Mouse (Mus musculus): ENCODE results near the gene Asic2. TPM values are rescaled to one million over a fixed set of nuclear protein-coding genes. Genes with fewer than 3 reads are reported as not detected.

Asic2 gene
- polyA plus RNA-seq, 1 experiment from 2014 or later, result 0.65 TPM

DNA sequence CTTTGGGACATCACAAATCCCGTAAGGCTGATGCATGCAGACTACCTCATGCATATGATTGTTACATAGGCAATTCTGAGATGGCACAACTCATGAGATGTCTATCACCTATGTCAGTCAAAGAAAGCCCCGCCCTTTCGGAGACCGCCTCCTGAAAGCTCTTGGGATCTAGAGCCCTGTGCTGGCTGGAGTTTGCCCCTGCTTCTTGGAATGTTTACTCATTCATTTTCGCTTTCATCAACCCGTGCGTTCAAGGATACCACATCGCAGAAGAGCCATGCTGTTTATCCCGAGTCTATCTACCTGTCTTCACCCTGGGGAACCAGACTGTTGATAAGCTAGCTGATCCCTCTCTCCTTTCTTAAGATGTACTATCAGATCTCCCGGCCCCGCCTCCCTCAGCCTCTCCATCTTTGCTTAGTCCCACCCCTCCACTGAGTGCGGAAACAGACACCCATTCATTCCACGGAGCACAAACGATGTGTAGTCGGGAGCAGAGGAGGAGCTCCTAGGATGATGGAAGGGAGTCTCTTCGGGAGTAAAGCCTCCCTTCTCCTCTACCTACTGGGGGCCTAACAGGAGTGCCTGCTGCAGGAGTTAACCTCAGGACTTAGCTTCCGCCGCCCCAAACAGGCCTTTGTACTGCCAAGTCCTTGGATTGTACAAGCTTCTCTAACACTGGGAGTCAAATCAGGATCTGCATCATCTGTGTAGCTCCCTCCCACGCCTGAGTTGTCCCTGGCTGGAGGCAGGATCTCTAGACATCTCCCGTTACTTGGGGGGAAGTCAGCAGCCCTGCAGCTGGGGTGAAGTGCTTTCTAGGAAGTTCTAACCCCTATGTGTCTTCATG, 356.1 kb downstream of the Asic2 start:
- DNase-seq (ENCODE audit: low spot score) (peak; percentile 50), ATAC-seq (ENCODE audit: low read depth) (peak; percentile 59)
- WGBS, result 11% methylated on average over 20 of the region's 20 CpGs
- Histone ChIP-seq H3K27me3 (replicated peaks; ENCODE audit: control insufficient read depth, insufficient read depth, low read length) (peaks cover 5% of the 10 kb centered on the region; the same call in 1 of the 2 replicates), H3K9ac (ENCODE audit: low read depth, low read length) (peak overlapping the region; percentile 20; the same call in 1 of the 2 replicates), H3K4me2 (ENCODE audit: low read depth, low read length) (peak overlapping the region; percentile 56), H3K4me1 (ENCODE audit: control insufficient read depth, insufficient read depth, low read length) (no peaks in the 10 kb centered on the region; the same call in 1 of the 2 replicates), H3K9me3 (ENCODE audit: control insufficient read depth, low read length) (no peaks in the 10 kb centered on the region), H3K27ac (replicated peaks; ENCODE audit: low read depth, low read length) (no peak overlapping the region), H3K36me3 (ENCODE audit: control insufficient read depth, insufficient read depth, low read length) (no peaks in the 10 kb centered on the region), H3K4me3 (ENCODE audit: low read depth, low read length) (peak overlapping the region; percentile 27)

DNA sequence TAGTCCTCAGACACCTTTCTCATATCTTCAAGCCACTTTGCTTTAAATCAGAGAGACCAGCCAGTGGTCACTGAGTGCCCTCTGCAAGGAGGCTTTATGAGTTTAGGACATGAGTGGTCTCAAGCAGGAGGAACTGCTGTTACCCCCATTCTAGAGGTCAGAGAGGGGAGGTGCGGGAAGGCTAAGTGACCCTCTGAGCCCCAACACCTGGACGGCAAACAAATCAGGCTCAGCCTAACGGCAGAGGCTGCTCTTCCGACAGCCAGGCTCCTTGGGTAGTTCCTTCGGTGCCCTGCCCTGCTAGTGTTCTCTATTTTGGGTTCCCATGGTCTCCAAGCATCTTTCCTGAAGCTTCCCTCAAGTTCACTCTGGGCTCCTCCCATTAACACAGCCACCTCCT, 357.8 kb downstream of the Asic2 start:
- Histone ChIP-seq H3K27ac (replicated peaks; ENCODE audit: low read depth, low read length) (no peak overlapping the region), H3K4me1 (ENCODE audit: control insufficient read depth, insufficient read depth, low read length) (no peaks in the 10 kb centered on the region; the same call in 1 of the 2 replicates), H3K4me2 (ENCODE audit: low read depth, low read length) (no peak overlapping the region), H3K36me3 (ENCODE audit: control insufficient read depth, insufficient read depth, low read length) (no peaks in the 10 kb centered on the region), H3K4me3 (ENCODE audit: low read depth, low read length) (no peak overlapping the region), H3K27me3 (replicated peaks; ENCODE audit: control insufficient read depth, insufficient read depth, low read length) (peaks cover 5% of the 10 kb centered on the region; the same call in 1 of the 2 replicates), H3K9ac (ENCODE audit: low read depth, low read length) (no peak overlapping the region), H3K9me3 (ENCODE audit: control insufficient read depth, low read length) (no peaks in the 10 kb centered on the region)
- no peak for DNase-seq (ENCODE audit: low spot score)
- no peak for ATAC-seq (ENCODE audit: low read depth)
- WGBS, result 64% methylated on average over 4 of the region's 5 CpGs

DNA sequence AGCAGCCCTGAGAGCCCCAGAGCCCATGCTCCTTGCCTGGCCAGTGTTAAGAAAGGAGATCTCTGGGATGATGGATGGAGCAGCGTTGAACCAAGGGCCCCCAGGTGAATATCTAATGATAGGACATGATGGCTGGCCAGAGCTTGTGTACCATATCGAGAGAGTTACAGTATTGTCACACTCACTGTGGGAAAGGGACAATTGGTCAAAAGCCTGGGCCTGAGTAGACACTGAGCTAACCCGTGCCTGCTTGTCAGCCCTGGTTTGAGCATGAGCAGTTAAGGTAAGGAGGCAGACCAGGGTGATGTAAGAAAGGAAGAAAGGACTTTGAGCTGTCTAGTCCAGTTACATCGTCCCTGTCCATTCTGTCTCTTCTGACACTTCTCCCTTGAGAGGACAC, 365.3 kb downstream of the Asic2 start:
- no peak for DNase-seq (ENCODE audit: low spot score)

DNA sequence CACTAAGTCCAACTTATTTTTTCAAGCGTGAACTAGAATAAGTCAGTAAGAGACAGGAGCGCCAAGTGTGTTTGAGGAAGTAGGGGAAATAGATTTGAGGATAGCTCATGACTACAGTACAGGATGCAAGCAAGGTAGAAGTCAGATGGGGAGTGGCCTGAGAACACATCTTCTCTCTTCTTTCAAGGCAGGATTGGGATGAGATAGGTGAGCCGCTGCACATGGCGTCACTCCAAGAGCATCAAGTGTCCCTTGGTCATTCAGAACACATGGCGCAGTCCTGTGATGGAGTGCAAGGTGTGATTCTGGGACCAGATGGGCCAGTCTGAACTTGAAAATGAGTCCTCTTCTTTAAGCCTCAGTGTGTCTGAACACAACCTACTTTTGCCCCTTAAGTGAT, 366.5 kb downstream of the Asic2 start:
- no peaks in the 10 kb centered on the region for H3K36me3 ChIP-seq (ENCODE audit: control insufficient read depth, insufficient read depth, low read length)
- DNase-seq (ENCODE audit: low spot score), result no peak
- no peak overlapping the region for H3K4me2 ChIP-seq (ENCODE audit: low read depth, low read length)
- 90% methylated on average over 5 of the region's 5 CpGs for WGBS
- H3K27ac ChIP-seq (replicated peaks; ENCODE audit: low read depth, low read length), result no peak overlapping the region
- H3K4me1 ChIP-seq (ENCODE audit: control insufficient read depth, insufficient read depth, low read length), result no peaks in the 10 kb centered on the region
- ATAC-seq (ENCODE audit: low read depth), result no peak
- H3K9ac ChIP-seq (ENCODE audit: low read depth, low read length), result no peak overlapping the region
- H3K9me3 ChIP-seq (ENCODE audit: control insufficient read depth, low read length), result no peaks in the 10 kb centered on the region
- H3K27me3 ChIP-seq (replicated peaks; ENCODE audit: control insufficient read depth, insufficient read depth, low read length), result no peaks in the 10 kb centered on the region
- no peak overlapping the region for H3K4me3 ChIP-seq (ENCODE audit: low read depth, low read length)

More for the DNA sequence above, 365.3 kb downstream of the Asic2 start:
- H3K9ac ChIP-seq (ENCODE audit: low read depth, low read length), result no peak overlapping the region
- WGBS, result 68% methylated on average over 4 of the region's 4 CpGs
- H3K4me1 ChIP-seq (ENCODE audit: control insufficient read depth, insufficient read depth, low read length), result no peaks in the 10 kb centered on the region
- no peaks in the 10 kb centered on the region for H3K36me3 ChIP-seq (ENCODE audit: control insufficient read depth, insufficient read depth, low read length)
- H3K4me2 ChIP-seq (ENCODE audit: low read depth, low read length), result no peak overlapping the region
- no peaks in the 10 kb centered on the region for H3K27me3 ChIP-seq (replicated peaks; ENCODE audit: control insufficient read depth, insufficient read depth, low read length)
- no peak for ATAC-seq (ENCODE audit: low read depth)
- no peaks in the 10 kb centered on the region for H3K9me3 ChIP-seq (ENCODE audit: control insufficient read depth, low read length)
- H3K27ac ChIP-seq (replicated peaks; ENCODE audit: low read depth, low read length), result no peak overlapping the region
- H3K4me3 ChIP-seq (ENCODE audit: low read depth, low read length), result no peak overlapping the region

DNA sequence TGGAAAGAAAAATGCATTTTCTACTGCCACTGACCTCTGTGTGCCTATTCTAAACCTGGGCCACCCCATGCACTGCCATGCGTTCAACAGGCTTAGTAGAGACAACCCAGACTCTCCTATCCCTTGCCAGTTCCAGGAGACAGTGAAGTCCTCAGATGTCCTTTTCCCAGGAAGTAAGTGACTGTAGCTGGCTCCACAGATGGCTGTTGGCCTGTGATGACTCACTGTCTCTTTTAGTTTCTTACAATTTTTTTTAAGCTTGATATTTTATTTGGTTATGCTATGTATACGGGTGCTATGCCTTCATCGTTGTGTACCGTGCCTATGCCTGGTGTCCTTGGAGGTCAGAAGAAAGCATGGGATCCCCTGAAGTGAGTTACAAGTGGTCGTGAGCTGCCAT, 370.7 kb downstream of the Asic2 start:
- no peak for ATAC-seq (ENCODE audit: low read depth)

DNA sequence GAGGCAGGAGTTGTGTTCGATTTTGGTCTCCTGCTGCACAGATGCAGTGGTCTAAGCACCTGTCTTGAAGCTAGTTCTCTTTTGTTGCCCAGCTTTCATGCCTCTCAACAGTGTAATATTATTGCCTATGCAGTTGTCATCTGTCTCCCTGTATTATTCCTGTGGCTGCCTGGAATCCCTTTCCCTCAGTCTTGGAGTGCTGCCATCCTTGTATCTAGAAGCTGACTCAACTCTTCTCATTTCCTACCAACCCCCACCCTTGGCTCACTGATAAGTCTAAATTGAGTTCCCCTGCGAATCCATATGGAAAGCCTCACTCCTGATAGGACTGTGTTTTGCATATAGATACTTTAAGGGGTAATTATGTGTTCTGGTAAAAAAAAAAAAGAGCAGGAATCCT, 373.0 kb downstream of the Asic2 start:
- Histone ChIP-seq H3K27me3 (replicated peaks; ENCODE audit: control insufficient read depth, insufficient read depth, low read length) (no peaks in the 10 kb centered on the region), H3K9me3 (ENCODE audit: control insufficient read depth, low read length) (no peaks in the 10 kb centered on the region), H3K4me2 (ENCODE audit: low read depth, low read length) (no peak overlapping the region), H3K36me3 (ENCODE audit: control insufficient read depth, insufficient read depth, low read length) (no peaks in the 10 kb centered on the region), H3K4me1 (ENCODE audit: control insufficient read depth, insufficient read depth, low read length) (no peaks in the 10 kb centered on the region), H3K9ac (ENCODE audit: low read depth, low read length) (no peak overlapping the region), H3K4me3 (ENCODE audit: low read depth, low read length) (no peak overlapping the region), H3K27ac (replicated peaks; ENCODE audit: low read depth, low read length) (no peak overlapping the region)
- ATAC-seq (ENCODE audit: low read depth), result no peak
- WGBS, result 57% methylated on average over 2 of the region's 2 CpGs
- DNase-seq (ENCODE audit: low spot score), result peak; percentile 74

More for the DNA sequence above, 370.7 kb downstream of the Asic2 start:
- H3K9ac ChIP-seq (ENCODE audit: low read depth, low read length), result no peak overlapping the region
- no peaks in the 10 kb centered on the region for H3K36me3 ChIP-seq (ENCODE audit: control insufficient read depth, insufficient read depth, low read length)
- DNase-seq (ENCODE audit: low spot score), result no peak
- H3K27ac ChIP-seq (replicated peaks; ENCODE audit: low read depth, low read length), result no peak overlapping the region
- WGBS, result 83% methylated on average over 5 of the region's 5 CpGs
- no peaks in the 10 kb centered on the region for H3K4me1 ChIP-seq (ENCODE audit: control insufficient read depth, insufficient read depth, low read length)
- no peak overlapping the region for H3K4me2 ChIP-seq (ENCODE audit: low read depth, low read length)
- no peaks in the 10 kb centered on the region for H3K27me3 ChIP-seq (replicated peaks; ENCODE audit: control insufficient read depth, insufficient read depth, low read length)
- no peak overlapping the region for H3K4me3 ChIP-seq (ENCODE audit: low read depth, low read length)
- H3K9me3 ChIP-seq (ENCODE audit: control insufficient read depth, low read length), result no peaks in the 10 kb centered on the region

DNA sequence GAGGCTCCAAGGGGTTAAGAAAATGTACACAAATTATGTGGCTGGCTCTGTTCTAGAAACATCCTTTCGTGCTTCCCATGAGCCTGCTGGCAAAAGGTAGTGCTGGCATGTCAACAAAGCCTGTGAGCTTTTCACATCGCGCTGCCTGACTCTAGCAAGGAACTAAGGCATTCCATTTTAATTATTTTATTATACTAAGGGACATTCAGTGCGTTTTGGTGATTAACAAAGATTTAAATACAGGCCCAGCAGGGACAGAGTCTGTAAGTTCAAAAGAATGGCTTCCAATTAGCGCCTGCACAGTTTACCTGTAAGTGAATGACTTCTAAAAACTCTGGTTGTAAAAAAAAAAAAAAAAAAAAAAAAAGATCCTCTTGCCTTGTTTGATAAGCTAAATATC, 375.5 kb downstream of the Asic2 start:
- WGBS, result 52% methylated on average over 5 of the region's 5 CpGs
- H3K9ac ChIP-seq (ENCODE audit: low read depth, low read length), result no peak overlapping the region

DNA sequence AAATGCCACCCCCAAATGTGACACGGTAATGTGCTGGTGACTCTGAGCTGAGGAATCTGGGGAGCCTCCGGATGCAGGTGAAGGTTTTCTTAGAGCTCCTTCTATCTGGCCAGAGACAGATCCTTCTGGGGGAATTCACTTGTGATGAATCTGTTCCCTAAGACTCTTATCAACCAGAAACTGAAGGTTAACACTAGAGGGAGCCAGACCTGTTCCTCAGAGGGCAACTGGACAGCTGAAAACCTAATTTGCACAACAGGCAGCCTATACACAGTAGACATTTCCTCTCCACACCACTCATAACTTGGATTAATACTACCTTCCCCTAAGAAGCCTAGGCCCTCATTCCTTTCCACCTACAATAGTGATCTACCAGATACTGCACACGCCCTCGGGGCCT, 377.3 kb downstream of the Asic2 start:
- Histone ChIP-seq H3K4me2 (ENCODE audit: low read depth, low read length) (no peak overlapping the region), H3K27ac (replicated peaks; ENCODE audit: low read depth, low read length) (no peak overlapping the region), H3K27me3 (replicated peaks; ENCODE audit: control insufficient read depth, insufficient read depth, low read length) (no peaks in the 10 kb centered on the region), H3K4me1 (ENCODE audit: control insufficient read depth, insufficient read depth, low read length) (no peaks in the 10 kb centered on the region), H3K9ac (ENCODE audit: low read depth, low read length) (no peak overlapping the region), H3K9me3 (ENCODE audit: control insufficient read depth, low read length) (no peaks in the 10 kb centered on the region), H3K36me3 (ENCODE audit: control insufficient read depth, insufficient read depth, low read length) (no peaks in the 10 kb centered on the region), H3K4me3 (ENCODE audit: low read depth, low read length) (no peak overlapping the region)
- no peak for ATAC-seq (ENCODE audit: low read depth)
- no peak for DNase-seq (ENCODE audit: low spot score)
- 84% methylated on average over 4 of the region's 4 CpGs for WGBS

More for the DNA sequence above, 375.5 kb downstream of the Asic2 start:
- no peaks in the 10 kb centered on the region for H3K27me3 ChIP-seq (replicated peaks; ENCODE audit: control insufficient read depth, insufficient read depth, low read length)
- H3K36me3 ChIP-seq (ENCODE audit: control insufficient read depth, insufficient read depth, low read length), result no peaks in the 10 kb centered on the region
- no peaks in the 10 kb centered on the region for H3K9me3 ChIP-seq (ENCODE audit: control insufficient read depth, low read length)
- H3K27ac ChIP-seq (replicated peaks; ENCODE audit: low read depth, low read length), result no peak overlapping the region
- no peak overlapping the region for H3K4me3 ChIP-seq (ENCODE audit: low read depth, low read length)
- ATAC-seq (ENCODE audit: low read depth) (no peak), DNase-seq (ENCODE audit: low spot score) (no peak)
- no peak overlapping the region for H3K4me2 ChIP-seq (ENCODE audit: low read depth, low read length)
- H3K4me1 ChIP-seq (ENCODE audit: control insufficient read depth, insufficient read depth, low read length), result no peaks in the 10 kb centered on the region

DNA sequence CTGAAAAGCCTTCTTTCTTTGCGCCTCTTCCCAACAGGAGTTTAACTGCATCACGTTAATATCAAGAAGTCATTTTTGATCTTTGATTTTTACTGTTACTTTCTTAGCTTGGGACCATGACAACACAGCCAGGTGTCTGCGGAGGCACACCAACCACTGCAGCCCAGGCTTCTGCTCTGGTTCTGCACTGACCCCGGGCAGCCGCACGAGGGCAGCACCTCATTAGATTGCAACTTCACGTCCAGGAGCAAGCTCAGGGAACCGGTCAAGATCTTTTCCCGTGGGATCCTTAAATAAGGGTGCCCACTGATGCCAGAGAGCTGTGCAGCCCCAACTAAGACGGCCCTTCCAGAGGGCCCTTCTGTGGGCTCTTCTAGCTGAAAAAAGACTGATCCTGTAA, 379.6 kb downstream of the Asic2 start:
- no peak overlapping the region for H3K9ac ChIP-seq (ENCODE audit: low read depth, low read length)
- ATAC-seq (ENCODE audit: low read depth), result no peak
- no peaks in the 10 kb centered on the region for H3K4me1 ChIP-seq (ENCODE audit: control insufficient read depth, insufficient read depth, low read length)
- no peak overlapping the region for H3K4me2 ChIP-seq (ENCODE audit: low read depth, low read length)
- H3K27me3 ChIP-seq (replicated peaks; ENCODE audit: control insufficient read depth, insufficient read depth, low read length), result no peaks in the 10 kb centered on the region
- H3K27ac ChIP-seq (replicated peaks; ENCODE audit: low read depth, low read length), result no peak overlapping the region
- H3K36me3 ChIP-seq (ENCODE audit: control insufficient read depth, insufficient read depth, low read length), result no peaks in the 10 kb centered on the region
- WGBS, result 9% methylated on average over 10 of the region's 10 CpGs
- DNase-seq (ENCODE audit: low spot score), result peak; percentile 31
- no peak overlapping the region for H3K4me3 ChIP-seq (ENCODE audit: low read depth, low read length)
- H3K9me3 ChIP-seq (ENCODE audit: control insufficient read depth, low read length), result no peaks in the 10 kb centered on the region

Measured in embryonic facial prominence, embryonic 14.5 days (tissue).